Mouse (Mus musculus): Measurements from ENCODE around the gene Abcc2. TPM values are rescaled to one million over a fixed set of nuclear protein-coding genes. Genes with fewer than 3 reads are reported as not detected.

Gene Abcc2
- polyA plus RNA-seq (2016; fragmentation: Nextera tagmentation; extraction: Ambion mirVana) = not detected in 2 replicates

DNA sequence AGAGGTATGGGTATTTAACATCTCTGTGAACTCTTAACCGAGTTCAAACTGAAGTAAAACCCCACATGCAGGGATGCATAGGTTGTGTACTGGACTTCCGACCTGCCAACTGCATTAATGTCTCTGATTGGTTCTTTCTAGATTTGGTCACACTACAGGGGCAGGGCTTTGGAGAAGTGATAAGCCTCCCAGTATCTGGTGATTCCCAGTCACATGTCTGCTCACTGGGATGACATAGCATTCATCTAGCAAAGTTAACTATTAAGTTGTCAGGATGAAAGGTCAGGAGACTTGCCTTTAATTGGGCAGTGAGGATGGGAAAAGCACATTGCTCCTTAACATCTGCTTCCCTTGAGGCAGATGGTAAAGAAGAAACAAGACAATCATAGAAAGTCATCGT, at the start of gene Abcc2:
Gene Abcc2 (plus strand): TSS at position 213 of the 400 bp plus-strand sequence.
- H3K9me3 ChIP-seq = no peaks in the 10 kb centered on the region
- no peak within 1 kb of the TSS for H3K4me2 ChIP-seq
- 81% methylated on average over 3 of the region's 3 CpGs for WGBS
- no peaks in the 10 kb centered on the region for H3K36me3 ChIP-seq
- H3K4me1 ChIP-seq (replicated peaks) = no peaks in the 10 kb centered on the region
- no peak within 1 kb of the TSS for H3K9ac ChIP-seq (replicated peaks)
- no peaks in the 10 kb centered on the region for H3K27me3 ChIP-seq
- no peak within 1 kb of the TSS for H3K4me3 ChIP-seq (replicated peaks)
- no peak within 1 kb of the TSS for H3K27ac ChIP-seq
- ATAC-seq (ENCODE audit: insufficient number of reproducible peaks, insufficient read depth, low FRiP score, low TSS enrichment, low read depth) = no peak

DNA sequence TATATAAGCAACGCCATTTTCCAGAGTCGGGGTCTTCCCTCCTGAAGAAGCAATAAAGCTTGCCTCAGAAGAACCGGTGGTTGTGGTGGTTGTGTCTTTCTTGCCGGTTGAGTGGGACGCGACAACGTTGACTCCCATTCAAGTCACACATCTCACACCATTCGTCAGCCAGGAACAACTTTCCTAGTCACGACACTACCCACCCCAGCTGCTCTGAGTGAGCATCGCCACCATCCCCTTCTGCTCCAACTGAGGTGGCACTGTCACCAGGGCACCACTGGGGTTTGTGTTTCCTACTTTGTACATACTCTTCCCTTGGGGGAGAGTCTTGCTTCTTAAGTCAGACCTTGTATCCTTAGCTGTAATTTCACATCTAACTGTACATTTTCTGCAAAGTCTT, 43.6 kb upstream of the Abcc2 start:
- WGBS = 97% methylated on average over 10 of the region's 10 CpGs
- Histone ChIP-seq H3K4me1 (replicated peaks) (no peaks in the 10 kb centered on the region), H3K4me2 (no peak overlapping the region), H3K36me3 (peaks cover 88% of the 10 kb centered on the region), H3K27ac (no peak overlapping the region), H3K9me3 (no peaks in the 10 kb centered on the region), H3K4me3 (replicated peaks) (no peak overlapping the region), H3K27me3 (no peaks in the 10 kb centered on the region), H3K9ac (replicated peaks) (no peak overlapping the region)
- ATAC-seq (ENCODE audit: insufficient number of reproducible peaks, insufficient read depth, low FRiP score, low TSS enrichment, low read depth) = no peak

DNA sequence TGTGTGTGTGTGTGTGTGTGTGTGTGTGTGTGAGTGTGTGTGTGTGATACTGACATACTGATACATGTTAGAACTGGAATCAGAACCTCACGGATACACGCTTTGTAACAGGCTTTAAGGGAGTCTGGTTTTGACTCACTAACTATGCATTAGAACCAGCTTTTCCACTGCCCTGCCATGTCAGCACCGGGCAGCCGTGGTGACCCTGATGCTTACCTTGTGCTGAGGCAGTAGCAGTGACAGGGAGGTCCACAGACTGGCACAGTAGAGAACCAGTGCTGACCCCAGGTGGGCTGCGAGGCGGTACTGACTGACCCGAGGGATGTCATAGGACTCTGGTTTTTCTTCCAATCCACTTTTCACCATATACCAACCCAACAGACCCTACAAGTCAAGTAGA, 38.6 kb upstream of the Abcc2 start:
- H3K9me3 ChIP-seq = no peaks in the 10 kb centered on the region
- WGBS = 95% methylated on average over 7 of the region's 7 CpGs
- H3K4me1 ChIP-seq (replicated peaks) = no peaks in the 10 kb centered on the region
- peaks cover 88% of the 10 kb centered on the region for H3K36me3 ChIP-seq
- H3K27me3 ChIP-seq = no peaks in the 10 kb centered on the region
- no peak overlapping the region for H3K27ac ChIP-seq
- H3K4me3 ChIP-seq (replicated peaks) = no peak overlapping the region
- H3K4me2 ChIP-seq = no peak overlapping the region
- no peak overlapping the region for H3K9ac ChIP-seq (replicated peaks)
- ATAC-seq (ENCODE audit: insufficient number of reproducible peaks, insufficient read depth, low FRiP score, low TSS enrichment, low read depth) = no peak

DNA sequence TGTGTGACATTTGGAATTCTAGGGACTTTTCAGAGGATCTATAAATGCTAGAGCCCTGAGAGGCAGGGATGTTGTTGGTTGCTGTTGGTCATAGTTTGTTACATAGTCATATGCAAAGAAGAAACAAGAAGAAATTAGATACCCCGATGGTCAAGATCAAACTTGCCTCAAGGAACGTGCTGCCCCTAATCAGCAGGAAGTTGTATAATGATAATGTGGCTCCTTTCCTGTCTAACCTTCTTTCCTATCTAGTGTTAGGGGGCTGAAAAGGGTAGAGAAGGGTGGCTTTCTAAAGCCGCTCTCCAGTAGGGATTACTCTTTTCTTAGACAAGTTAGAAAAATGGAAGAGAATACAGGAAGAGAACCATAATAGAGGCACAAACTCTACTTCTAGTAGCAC, 36.3 kb upstream of the Abcc2 start:
- no peak overlapping the region for H3K27ac ChIP-seq
- WGBS = 95% methylated on average over 3 of the region's 3 CpGs
- no peak overlapping the region for H3K4me3 ChIP-seq (replicated peaks)
- no peaks in the 10 kb centered on the region for H3K4me1 ChIP-seq (replicated peaks)
- no peak for ATAC-seq (ENCODE audit: insufficient number of reproducible peaks, insufficient read depth, low FRiP score, low TSS enrichment, low read depth)
- H3K36me3 ChIP-seq = peaks cover 87% of the 10 kb centered on the region
- H3K4me2 ChIP-seq = no peak overlapping the region
- H3K9me3 ChIP-seq = no peaks in the 10 kb centered on the region
- no peak overlapping the region for H3K9ac ChIP-seq (replicated peaks)
- H3K27me3 ChIP-seq = no peaks in the 10 kb centered on the region

DNA sequence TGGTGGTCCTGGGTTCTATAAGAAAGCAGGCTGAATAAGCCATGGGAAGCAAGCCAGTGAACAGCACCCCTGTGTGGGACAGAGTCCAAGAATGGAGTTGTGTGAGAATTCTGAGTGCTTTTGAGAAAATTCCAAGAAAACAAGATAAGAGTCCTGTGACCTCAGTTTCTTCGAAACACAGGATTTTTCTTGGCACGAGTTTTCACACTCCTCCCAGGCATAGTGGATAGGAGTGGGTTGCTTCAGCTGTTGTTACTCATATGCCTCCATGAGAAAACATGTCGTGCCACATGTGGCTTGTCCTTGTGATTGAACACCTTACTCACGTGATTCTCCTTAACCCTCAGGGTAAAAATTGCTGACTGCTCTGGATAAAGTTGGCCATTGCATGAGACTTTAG, 34.1 kb upstream of the Abcc2 start:
- ATAC-seq (ENCODE audit: insufficient number of reproducible peaks, insufficient read depth, low FRiP score, low TSS enrichment, low read depth) = no peak
- H3K36me3 ChIP-seq = peaks cover 74% of the 10 kb centered on the region
- 93% methylated on average over 4 of the region's 4 CpGs for WGBS

DNA sequence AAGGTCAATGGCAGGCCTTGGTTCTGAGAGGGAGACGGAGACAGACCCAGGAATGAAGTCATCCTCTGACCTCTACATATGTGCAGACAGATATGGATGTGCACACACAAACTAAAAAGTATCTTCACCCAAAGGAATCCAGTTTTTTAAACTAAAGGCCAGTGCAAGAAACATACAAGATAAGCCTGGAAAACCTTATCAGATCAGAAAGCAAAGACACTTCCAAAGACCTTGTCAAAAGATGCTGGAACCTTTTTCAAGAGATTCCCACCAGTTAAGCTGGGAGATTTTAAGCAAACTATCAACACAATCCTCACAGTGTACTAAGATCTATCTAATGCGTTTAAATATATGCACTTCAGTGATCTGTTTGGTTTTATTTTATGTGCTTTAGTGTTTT, 32.0 kb upstream of the Abcc2 start:
- peaks cover 4% of the 10 kb centered on the region; the same call in 1 of the 2 replicates for H3K4me1 ChIP-seq (replicated peaks)
- no peak overlapping the region for H3K27ac ChIP-seq
- H3K9ac ChIP-seq (replicated peaks) = no peak overlapping the region
- no peaks in the 10 kb centered on the region for H3K27me3 ChIP-seq
- H3K4me3 ChIP-seq (replicated peaks) = no peak overlapping the region
- H3K4me2 ChIP-seq = no peak overlapping the region
- H3K9me3 ChIP-seq = no peaks in the 10 kb centered on the region
- ATAC-seq (ENCODE audit: insufficient number of reproducible peaks, insufficient read depth, low FRiP score, low TSS enrichment, low read depth) = no peak
- peaks cover 56% of the 10 kb centered on the region for H3K36me3 ChIP-seq
- WGBS = 91% methylated on average over 2 of the region's 2 CpGs

More for the DNA sequence above, 34.1 kb upstream of the Abcc2 start:
- H3K9ac ChIP-seq (replicated peaks) = no peak overlapping the region
- no peaks in the 10 kb centered on the region for H3K9me3 ChIP-seq
- no peak overlapping the region for H3K4me2 ChIP-seq
- no peaks in the 10 kb centered on the region for H3K27me3 ChIP-seq
- no peak overlapping the region for H3K4me3 ChIP-seq (replicated peaks)
- no peaks in the 10 kb centered on the region; the same call in 1 of the 2 replicates for H3K4me1 ChIP-seq (replicated peaks)
- no peak overlapping the region for H3K27ac ChIP-seq

DNA sequence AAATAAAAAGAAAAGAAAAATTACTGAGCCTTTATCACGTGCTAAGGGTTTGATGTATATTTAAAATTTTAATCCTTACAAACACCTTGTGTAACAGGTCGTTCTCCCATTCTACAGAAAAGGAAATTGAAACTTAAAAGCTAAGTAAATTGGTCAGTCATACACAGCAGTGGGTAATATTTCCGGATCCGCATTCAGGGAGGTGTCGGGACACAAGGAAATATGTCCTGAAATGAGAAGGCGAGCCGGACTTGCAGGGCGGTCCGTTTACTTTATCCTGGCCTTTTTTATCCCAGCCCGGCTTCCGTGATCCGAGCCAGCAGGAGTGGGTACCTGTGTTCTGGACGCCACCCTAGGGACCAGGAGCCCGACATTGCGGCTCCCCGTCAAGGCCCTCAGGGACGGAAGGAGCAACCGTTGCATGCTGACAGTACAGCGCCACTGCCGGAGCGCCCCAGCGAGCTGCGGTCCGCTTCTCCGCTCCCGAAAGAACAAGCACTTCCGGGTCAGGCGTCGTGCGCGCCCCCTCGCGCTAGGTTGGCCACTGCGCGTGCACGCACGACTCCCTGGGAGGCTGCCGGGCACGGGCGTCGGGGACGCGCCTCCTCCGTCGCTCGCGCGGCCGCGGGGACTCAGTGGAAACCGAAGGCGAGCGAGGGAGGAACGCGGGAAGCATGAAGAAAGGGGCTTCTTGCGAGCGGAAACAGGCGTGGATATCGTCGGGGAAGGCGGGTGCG, 29.3 kb upstream of the Abcc2 start, which contains the start of the genes Cutc and Cox15:
Gene Cutc (plus strand): TSS at position 508 of the 737 bp plus-strand sequence.
Gene Cox15 (minus strand): TSS at position 512 of the 737 bp plus-strand sequence.
- peak; percentile 85 for ATAC-seq (ENCODE audit: insufficient number of reproducible peaks, insufficient read depth, low FRiP score, low TSS enrichment, low read depth)

DNA sequence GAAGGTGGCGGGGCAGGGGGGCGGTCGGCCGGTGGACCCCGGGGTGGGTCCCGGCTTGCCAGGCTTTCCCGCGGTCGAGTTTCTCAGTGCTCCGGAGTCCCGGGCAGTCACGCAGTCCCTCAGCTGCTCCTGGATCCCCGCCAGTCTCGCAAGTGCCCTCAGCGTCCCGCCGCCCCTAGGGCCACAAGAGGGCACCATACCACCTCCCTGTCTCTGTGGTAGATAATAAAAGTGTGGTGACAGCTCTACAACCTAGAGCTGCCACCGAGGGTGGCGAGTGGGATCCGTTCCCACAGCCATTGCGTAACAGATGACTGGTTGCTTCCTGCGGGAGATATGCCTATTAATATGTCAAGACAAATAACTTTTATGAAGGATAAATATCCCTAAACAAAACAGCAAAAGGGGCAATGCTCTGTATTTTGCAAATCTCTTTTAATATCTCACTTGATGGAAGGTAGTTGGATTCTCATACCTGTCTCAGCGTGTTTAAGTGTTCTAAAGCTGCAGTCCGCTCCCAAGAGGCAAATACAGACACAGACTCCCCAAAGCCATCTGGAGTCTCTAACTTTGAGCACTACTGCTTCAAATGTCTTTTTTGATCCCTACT, 28.7 kb upstream of the Abcc2 start:
- Histone ChIP-seq H3K4me2 (peak overlapping the region; percentile 56), H3K4me1 (replicated peaks) (peaks cover 4% of the 10 kb centered on the region; the same call in 1 of the 2 replicates), H3K27ac (peak overlapping the region; percentile 96), H3K9me3 (no peaks in the 10 kb centered on the region), H3K9ac (replicated peaks) (peak overlapping the region; percentile 75), H3K27me3 (no peaks in the 10 kb centered on the region), H3K4me3 (replicated peaks) (peak overlapping the region; percentile 65), H3K36me3 (peaks cover 23% of the 10 kb centered on the region)
- 2% methylated on average over 24 of the region's 24 CpGs for WGBS
- ATAC-seq (ENCODE audit: insufficient number of reproducible peaks, insufficient read depth, low FRiP score, low TSS enrichment, low read depth) = peak; percentile 83

More for the DNA sequence above, 29.3 kb upstream of the Abcc2 start, which contains the start of the genes Cutc and Cox15:
- Histone ChIP-seq H3K9ac (replicated peaks) (peak within 1 kb of the TSS; percentile 75), H3K4me1 (replicated peaks) (peaks cover 4% of the 10 kb centered on the region; the same call in 1 of the 2 replicates), H3K27ac (peak within 1 kb of the TSS; percentile 96), H3K36me3 (peaks cover 30% of the 10 kb centered on the region), H3K4me3 (replicated peaks) (peak within 1 kb of the TSS; percentile 65), H3K27me3 (no peaks in the 10 kb centered on the region), H3K4me2 (peak within 1 kb of the TSS; percentile 56), H3K9me3 (no peaks in the 10 kb centered on the region)
- under 1% methylated on average over 62 of the region's 62 CpGs for WGBS

DNA sequence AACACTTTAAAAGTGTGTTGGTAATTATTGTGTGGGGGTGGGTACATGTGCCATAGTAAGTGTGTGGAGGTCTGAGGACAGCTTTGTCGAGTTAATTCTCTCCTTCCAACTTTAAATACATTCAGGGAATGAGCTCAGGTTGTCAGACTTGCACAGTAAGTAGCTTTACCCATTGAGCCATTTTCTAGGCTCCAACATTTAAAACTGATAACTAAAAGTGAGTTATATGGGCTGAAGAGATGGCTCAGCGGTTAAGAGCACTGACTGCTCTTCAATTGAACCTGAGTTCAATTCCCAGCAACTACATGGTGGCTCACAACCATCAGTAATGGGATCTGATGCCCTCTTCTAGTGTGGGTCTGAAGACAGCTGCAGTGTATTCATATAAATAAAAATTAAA, 27.8 kb upstream of the Abcc2 start:
- H3K9me3 ChIP-seq = no peaks in the 10 kb centered on the region
- 90% methylated on average over 2 of the region's 2 CpGs for WGBS
- peaks cover 14% of the 10 kb centered on the region for H3K36me3 ChIP-seq
- no peak overlapping the region for H3K4me3 ChIP-seq (replicated peaks)
- H3K27ac ChIP-seq = no peak overlapping the region
- no peak overlapping the region for H3K9ac ChIP-seq (replicated peaks)
- peaks cover 4% of the 10 kb centered on the region; the same call in 1 of the 2 replicates for H3K4me1 ChIP-seq (replicated peaks)
- H3K4me2 ChIP-seq = no peak overlapping the region
- ATAC-seq (ENCODE audit: insufficient number of reproducible peaks, insufficient read depth, low FRiP score, low TSS enrichment, low read depth) = no peak
- H3K27me3 ChIP-seq = no peaks in the 10 kb centered on the region

DNA sequence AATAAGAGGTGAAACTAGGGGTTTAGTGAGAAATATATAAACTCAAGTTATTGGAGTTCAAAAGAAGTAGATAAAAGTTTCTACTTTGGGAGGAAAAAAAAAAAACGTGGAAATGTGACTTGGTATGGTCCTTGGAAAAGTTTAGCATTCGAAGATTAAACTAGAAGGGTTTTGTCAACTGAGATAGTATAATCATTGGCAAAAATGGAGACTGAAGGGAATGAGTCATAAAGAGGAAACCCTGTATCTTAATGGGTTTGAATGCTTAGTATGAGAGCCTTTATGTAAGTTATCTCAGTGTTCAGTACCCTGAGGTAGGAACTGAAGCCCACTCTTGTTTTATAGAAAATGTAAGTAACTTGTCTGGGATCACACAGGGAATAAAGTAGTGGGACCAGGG, 27.1 kb upstream of the Abcc2 start:
- Histone ChIP-seq H3K27me3 (no peaks in the 10 kb centered on the region), H3K4me3 (replicated peaks) (no peak overlapping the region), H3K4me2 (no peak overlapping the region), H3K36me3 (peaks cover 11% of the 10 kb centered on the region), H3K9me3 (no peaks in the 10 kb centered on the region), H3K27ac (no peak overlapping the region), H3K9ac (replicated peaks) (no peak overlapping the region), H3K4me1 (replicated peaks) (peaks cover 4% of the 10 kb centered on the region; the same call in 1 of the 2 replicates)
- WGBS = 62% methylated on average over 2 of the region's 2 CpGs
- no peak for ATAC-seq (ENCODE audit: insufficient number of reproducible peaks, insufficient read depth, low FRiP score, low TSS enrichment, low read depth)

DNA sequence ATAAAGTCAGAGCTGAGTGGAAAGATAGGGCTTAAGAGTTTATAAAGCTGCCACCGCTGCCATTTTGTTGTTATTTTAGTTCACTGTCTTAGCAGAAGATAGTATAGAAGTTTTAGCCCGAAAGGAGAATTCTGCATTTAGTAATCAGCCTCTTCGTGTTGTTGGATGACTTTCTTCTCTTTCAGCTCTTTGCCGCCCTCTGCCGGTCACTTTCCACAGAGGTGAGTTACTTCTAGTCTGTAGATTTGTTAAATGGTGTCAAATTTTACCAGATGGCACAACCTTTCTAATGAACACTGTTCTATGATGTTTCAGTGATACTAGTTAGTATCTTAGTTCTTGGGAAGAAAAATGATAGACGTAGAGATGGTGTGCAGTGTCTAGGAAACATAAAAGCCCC, 21.5 kb upstream of the Abcc2 start:
- WGBS = 24% methylated on average over 6 of the region's 6 CpGs
- ATAC-seq (ENCODE audit: insufficient number of reproducible peaks, insufficient read depth, low FRiP score, low TSS enrichment, low read depth) = no peak
- no peak overlapping the region for H3K9ac ChIP-seq (replicated peaks)

More for the DNA sequence above, 21.5 kb upstream of the Abcc2 start:
- H3K36me3 ChIP-seq = no peaks in the 10 kb centered on the region
- H3K4me1 ChIP-seq (replicated peaks) = no peaks in the 10 kb centered on the region
- H3K4me3 ChIP-seq (replicated peaks) = no peak overlapping the region
- no peaks in the 10 kb centered on the region for H3K9me3 ChIP-seq
- H3K27me3 ChIP-seq = no peaks in the 10 kb centered on the region
- no peak overlapping the region for H3K4me2 ChIP-seq
- H3K27ac ChIP-seq = no peak overlapping the region

Data from limb, embryonic 12.5 days (tissue).